32 mouse cellular contexts compared by ENCODE assay signal in the genomic region with DNA sequence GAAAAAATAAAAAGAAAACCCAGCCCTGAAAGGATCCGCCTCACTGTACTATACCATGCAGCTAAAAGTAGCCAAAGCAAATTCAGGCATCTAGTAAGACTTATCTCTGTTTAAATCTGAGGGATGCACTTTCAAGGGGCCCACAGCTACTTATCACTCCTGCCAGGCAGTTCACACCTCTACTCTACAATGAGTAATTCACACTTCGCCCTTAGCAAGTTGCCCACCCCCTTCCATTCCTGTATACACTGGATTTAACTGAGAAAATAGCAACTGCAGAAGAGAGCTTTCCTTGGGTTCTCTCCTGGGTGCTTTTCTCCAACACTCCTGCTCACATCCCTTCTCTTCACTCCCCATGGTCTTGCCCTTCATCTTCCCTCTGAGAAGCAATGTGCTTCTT.
DNase-seq lines count a peak whose midpoint lies in the region; ATAC-seq and TF ChIP-seq lines count a peak whose summit lies in the region.
"Had no signal": no experiment of that assay in that cellular context is flagged by ENCODE, and none has a peak within 500 bp of the region (broad histone marks: within the 10 kb centered on the region; RNA-seq: fewer than 3 reads in every experiment).

No protein-coding gene starts in this region.

- no peak overlapping the region for H3K9ac ChIP-seq in stomach, embryonic 14.5 days (replicated peaks; ENCODE audit: low read depth, low read length)
- no peak overlapping the region for H3K9ac ChIP-seq in stomach, postnatal 0 days (ENCODE audit: low read length)
- no peak overlapping the region for H3K9ac ChIP-seq in hindbrain, postnatal 0 days (replicated peaks; ENCODE audit: low read length)
- H3K9ac ChIP-seq in intestine, embryonic 15.5 days, result no peak overlapping the region
- H3K9ac ChIP-seq: embryonic facial prominence, embryonic 15.5 days; forebrain, embryonic 12.5 days; forebrain, postnatal 0 days; hindbrain, embryonic 15.5 days; limb, embryonic 12.5 days; liver, embryonic 15.5 days; lung, embryonic 14.5 days; midbrain, embryonic 15.5 days; neural tube, embryonic 15.5 days had no signal

- peak; percentile 33; the same call in 1 of the 2 replicates for ATAC-seq in stomach, embryonic 14.5 days (ENCODE audit: insufficient number of reproducible peaks, insufficient read depth, low FRiP score, low read depth)
- ATAC-seq in stomach, postnatal 0 days (ENCODE audit: low FRiP score, low TSS enrichment), result no peak
- ATAC-seq in hindbrain, postnatal 0 days, result no peak
- no peak for ATAC-seq in intestine, embryonic 15.5 days
- ATAC-seq: CD4-positive, CD25-positive, alpha-beta regulatory T cell, adult 4 months; forebrain, postnatal 0 days; midbrain, embryonic 15.5 days had no signal

- H3K27me3 ChIP-seq in stomach, embryonic 14.5 days (ENCODE audit: control insufficient read depth, insufficient read depth, low read length), result no peaks in the 10 kb centered on the region
- H3K27me3 ChIP-seq in stomach, postnatal 0 days (ENCODE audit: control insufficient read depth, insufficient read depth, low read length), result no peaks in the 10 kb centered on the region
- H3K27me3 ChIP-seq in hindbrain, postnatal 0 days (ENCODE audit: insufficient read depth, low read length), result no peaks in the 10 kb centered on the region
- no peaks in the 10 kb centered on the region for H3K27me3 ChIP-seq in intestine, embryonic 15.5 days (replicated peaks)
- H3K27me3 ChIP-seq: embryonic facial prominence, embryonic 15.5 days; forebrain, embryonic 12.5 days; hindbrain, embryonic 15.5 days; limb, embryonic 12.5 days; liver, embryonic 15.5 days; midbrain, embryonic 15.5 days; neural tube, embryonic 15.5 days had no signal

- H3K4me1 ChIP-seq in stomach, embryonic 14.5 days (ENCODE audit: control insufficient read depth, insufficient read depth, low read length), result no peaks in the 10 kb centered on the region
- H3K4me1 ChIP-seq in stomach, postnatal 0 days (replicated peaks; ENCODE audit: control insufficient read depth, insufficient read depth), result no peaks in the 10 kb centered on the region
- H3K4me1 ChIP-seq in hindbrain, postnatal 0 days (ENCODE audit: insufficient read depth, low read length), result no peaks in the 10 kb centered on the region
- H3K4me1 ChIP-seq in intestine, embryonic 15.5 days (replicated peaks), result no peaks in the 10 kb centered on the region
- H3K4me1 ChIP-seq: embryonic facial prominence, embryonic 10.5 days; embryonic facial prominence, embryonic 15.5 days; forebrain, embryonic 12.5 days; hindbrain, embryonic 10.5 days; hindbrain, embryonic 15.5 days; limb, embryonic 12.5 days; liver, embryonic 15.5 days; midbrain, embryonic 10.5 days; midbrain, embryonic 15.5 days; neural tube, embryonic 15.5 days had no signal

- no peak overlapping the region for H3K27ac ChIP-seq in stomach, embryonic 14.5 days (ENCODE audit: low read length)
- H3K27ac ChIP-seq in stomach, postnatal 0 days (replicated peaks), result no peak overlapping the region
- no peak overlapping the region for H3K27ac ChIP-seq in hindbrain, postnatal 0 days
- no peak overlapping the region for H3K27ac ChIP-seq in intestine, embryonic 15.5 days
- H3K27ac ChIP-seq: embryonic facial prominence, embryonic 10.5 days; embryonic facial prominence, embryonic 15.5 days; forebrain, embryonic 12.5 days; hindbrain, embryonic 10.5 days; hindbrain, embryonic 15.5 days; kidney, postnatal 0 days; limb, embryonic 12.5 days; liver, embryonic 15.5 days; midbrain, embryonic 10.5 days; midbrain, embryonic 15.5 days; neural tube, embryonic 15.5 days had no signal

- no peak overlapping the region for H3K4me2 ChIP-seq in stomach, embryonic 14.5 days (replicated peaks; ENCODE audit: low read depth, low read length)
- no peak overlapping the region for H3K4me2 ChIP-seq in stomach, postnatal 0 days (replicated peaks; ENCODE audit: low read depth)
- no peak overlapping the region for H3K4me2 ChIP-seq in hindbrain, postnatal 0 days (ENCODE audit: low read depth, low read length)
- no peak overlapping the region for H3K4me2 ChIP-seq in intestine, embryonic 15.5 days (replicated peaks)
- H3K4me2 ChIP-seq: embryonic facial prominence, embryonic 15.5 days; forebrain, embryonic 12.5 days; hindbrain, embryonic 15.5 days; limb, embryonic 12.5 days; liver, embryonic 15.5 days; lung, embryonic 14.5 days; midbrain, embryonic 15.5 days; neural tube, embryonic 15.5 days had no signal

- 69% methylated on average over 2 of the region's 2 CpGs for WGBS in stomach, embryonic 14.5 days
- WGBS in stomach, postnatal 0 days, result 66% methylated on average over 2 of the region's 2 CpGs
- 81% methylated on average over 2 of the region's 2 CpGs for WGBS in hindbrain, postnatal 0 days
- WGBS in intestine, embryonic 15.5 days, result 70% methylated on average over 2 of the region's 2 CpGs

- no peaks in the 10 kb centered on the region for H3K9me3 ChIP-seq in stomach, embryonic 14.5 days (ENCODE audit: control insufficient read depth, low read depth, low read length)
- no peaks in the 10 kb centered on the region for H3K9me3 ChIP-seq in stomach, postnatal 0 days (ENCODE audit: control insufficient read depth, low read length)
- no peaks in the 10 kb centered on the region for H3K9me3 ChIP-seq in hindbrain, postnatal 0 days (ENCODE audit: low read length)
- no peaks in the 10 kb centered on the region for H3K9me3 ChIP-seq in intestine, embryonic 15.5 days
- H3K9me3 ChIP-seq: embryonic facial prominence, embryonic 10.5 days; embryonic facial prominence, embryonic 15.5 days; forebrain, embryonic 12.5 days; hindbrain, embryonic 10.5 days; hindbrain, embryonic 15.5 days; limb, embryonic 12.5 days; liver, embryonic 15.5 days; midbrain, embryonic 10.5 days; midbrain, embryonic 15.5 days; neural tube, embryonic 15.5 days had no signal

- peak; percentile 12 for DNase-seq in left cerebral cortex, adult 11 months (ENCODE audit: low spot score)
- DNase-seq in left cerebral cortex, postnatal 4 days, result no peak
- DNase-seq in stomach, postnatal 0 days (ENCODE audit: low spot score), result no peak
- DNase-seq in left cerebral cortex, postnatal 36 days (ENCODE audit: low spot score in 2 of 2), result peak; percentile 15 to 25
- DNase-seq in hindbrain, postnatal 0 days (ENCODE audit: low spot score), result no peak
- DNase-seq: adrenal gland, postnatal 14 days; cerebellum, adult 18-20 months; cerebellum, postnatal 14 days; forebrain, postnatal 0 days; heart, postnatal 14 days; kidney, adult 2 months; kidney, postnatal 4 days; layer of hippocampus, postnatal 36 days; lung, embryonic 14.5 days; lung, postnatal 14 days; retina, postnatal 1 day; spleen, adult 18-20 months; thymus, postnatal 4 days had no signal

- no peaks in the 10 kb centered on the region for H3K36me3 ChIP-seq in stomach, embryonic 14.5 days (ENCODE audit: control insufficient read depth, insufficient read depth, low read length)
- no peaks in the 10 kb centered on the region for H3K36me3 ChIP-seq in stomach, postnatal 0 days (ENCODE audit: control insufficient read depth, insufficient read depth, low read length)
- no peaks in the 10 kb centered on the region for H3K36me3 ChIP-seq in hindbrain, postnatal 0 days (ENCODE audit: insufficient read depth, low read length)
- no peaks in the 10 kb centered on the region for H3K36me3 ChIP-seq in intestine, embryonic 15.5 days
- H3K36me3 ChIP-seq: embryonic facial prominence, embryonic 10.5 days; embryonic facial prominence, embryonic 15.5 days; forebrain, embryonic 12.5 days; hindbrain, embryonic 10.5 days; hindbrain, embryonic 15.5 days; limb, embryonic 12.5 days; liver, embryonic 15.5 days; midbrain, embryonic 10.5 days; midbrain, embryonic 15.5 days; neural tube, embryonic 15.5 days had no signal

- H3K4me3 ChIP-seq in stomach, embryonic 14.5 days (ENCODE audit: low read depth, low read length), result no peak overlapping the region
- no peak overlapping the region for H3K4me3 ChIP-seq in stomach, postnatal 0 days (ENCODE audit: low read depth, low read length)
- no peak overlapping the region for H3K4me3 ChIP-seq in hindbrain, postnatal 0 days (ENCODE audit: low read length)
- H3K4me3 ChIP-seq in intestine, embryonic 15.5 days (replicated peaks), result no peak overlapping the region
- H3K4me3 ChIP-seq: embryonic facial prominence, embryonic 10.5 days; embryonic facial prominence, embryonic 15.5 days; forebrain, embryonic 12.5 days; hindbrain, embryonic 10.5 days; hindbrain, embryonic 15.5 days; limb, embryonic 12.5 days; liver, embryonic 15.5 days; midbrain, embryonic 10.5 days; midbrain, embryonic 15.5 days; neural tube, embryonic 15.5 days had no signal

- intact Hi-C loops in left cerebral cortex, postnatal 4 days (cut with DNase I), result no loop called here
- intact Hi-C loops in left cerebral cortex, postnatal 36 days (cut with DNase I), result no loop called here

- no peak for TF ChIP-seq EP300 in stomach, postnatal 0 days (optimal IDR thresholded peaks at IDR 0.05)

- no peak for TF ChIP-seq CTCF in stomach, postnatal 0 days (IDR thresholded peaks at IDR 0.05; ENCODE audit: low read depth)
- no peak for TF ChIP-seq CTCF in hindbrain, postnatal 0 days (IDR thresholded peaks at IDR 0.05; ENCODE audit: low read depth)

Comparison
In these comparisons a context has a peak if more than half of its experiments do, and no peak if none do; other contexts are left out.
1. DNase-seq: peak in left cerebral cortex, adult 11 months (single experiment) and left cerebral cortex, postnatal 36 days (2 of 2); none in left cerebral cortex, postnatal 4 days (single experiment), stomach, postnatal 0 days (single experiment) and hindbrain, postnatal 0 days (single experiment).